Mouse (Mus musculus) thymus, adult 2 months (tissue): ENCODE data around the gene Racgap1. TPM values are rescaled to one million over a fixed set of nuclear protein-coding genes. Genes with fewer than 3 reads are reported as not detected.

Experiments used
- DNase-seq: peaks from one replicate; pipeline ENCODE4 v3.0.0; 2021
- H3K27ac ChIP-seq: fragments of 200-500 bp; 2 replicates; pipeline ENCODE4 v1.5.1; 2012; ENCODE audit warnings: low read length, control low read depth; ENCODE audit not compliant: control insufficient read depth, insufficient read depth
- H3K27me3 ChIP-seq: fragments of 200-500 bp; 2 replicates; pipeline ENCODE4 v1.6.1; 2012; ENCODE audit warnings: mild to moderate bottlenecking, low read length, moderate library complexity, mixed read lengths; ENCODE audit not compliant: control insufficient read depth, insufficient read depth
- H3K36me3 ChIP-seq: fragments of 200-500 bp; 2 replicates; pipeline ENCODE4 v1.6.1; 2012; ENCODE audit warnings: mild to moderate bottlenecking, low read length, moderate library complexity; ENCODE audit not compliant: control insufficient read depth, insufficient read depth
- H3K4me1 ChIP-seq: fragments of 200-500 bp; replicated peaks from 2 replicates; pipeline ENCODE4 v1.6.1; 2012; ENCODE audit warnings: low read length; ENCODE audit not compliant: control insufficient read depth, insufficient read depth
- H3K4me3 ChIP-seq: fragments of 200-500 bp; 2 replicates; pipeline ENCODE4 v1.5.1; 2012; ENCODE audit warnings: mild to moderate bottlenecking, low read length, control low read depth, moderate library complexity; ENCODE audit not compliant: control insufficient read depth, insufficient read depth
- CTCF ChIP-seq: fragments of 200-500 bp; IDR thresholded peaks from 2 replicates; pipeline ENCODE4 v1.5.1; 2012; ENCODE audit warnings: mild to moderate bottlenecking, control low read depth, low read length, moderate library complexity, borderline replicate concordance; ENCODE audit not compliant: control insufficient read depth, poor library complexity, insufficient read depth; ENCODE audit errors: extremely low read depth
- POLR2A ChIP-seq: fragments of 200-500 bp; IDR thresholded peaks from 2 replicates; pipeline ENCODE4 v1.6.1; 2012; ENCODE audit warnings: mild to moderate bottlenecking, low read length, control low read depth, moderate library complexity; ENCODE audit not compliant: control insufficient read depth, poor library complexity, insufficient read depth; ENCODE audit errors: extremely low read depth
- WGBS: fragments of 180-500 bp; shearing (Covaris S2); methylation state at CpG from one replicate; pipeline ENCODE4 v1.1.7; 2018; 5-methylcytosine and 5-hydroxymethylcytosine counted together
- polyA plus RNA-seq: library from polyadenylated mRNA; depleted of rRNA; stranded (reverse); fragments of >200 nt; gene quantifications from 2 replicates; pipeline ENCODE4 v1.2.3, GENCODE M21; 2012

The Racgap1 gene
- polyA plus RNA-seq, 1 experiment = 80.2 TPM

- 70% methylated on average over 8 of the region's 8 CpGs for WGBS
- TF ChIP-seq POLR2A = no peak
- no peak for TF ChIP-seq CTCF
- H3K36me3 ChIP-seq = no peaks in the 10 kb centered on the region
- no peaks in the 10 kb centered on the region; the same call in 1 of the 2 replicates for H3K27me3 ChIP-seq
- no peak for DNase-seq
- H3K4me3 ChIP-seq = no peak overlapping the region
- no peak overlapping the region for H3K27ac ChIP-seq
- no peaks in the 10 kb centered on the region for H3K4me1 ChIP-seq
Observed at GRCm38 (mm10) chr15:99597596-99597995, 53.9 kb downstream of the Racgap1 start.

GRCm38 (mm10) chr15:99596841-99597240 lies 54.6 kb downstream of the Racgap1 start:
- no peak overlapping the region for H3K27ac ChIP-seq
- no peak for DNase-seq
- H3K4me1 ChIP-seq = no peaks in the 10 kb centered on the region
- 65% methylated on average over 7 of the region's 7 CpGs for WGBS
- H3K36me3 ChIP-seq = no peaks in the 10 kb centered on the region
- no peak overlapping the region for H3K4me3 ChIP-seq
- no peaks in the 10 kb centered on the region; the same call in 1 of the 2 replicates for H3K27me3 ChIP-seq
- no peak for TF ChIP-seq POLR2A

- Histone ChIP-seq H3K27ac (no peak overlapping the region), H3K36me3 (no peaks in the 10 kb centered on the region), H3K4me3 (no peak overlapping the region), H3K27me3 (peaks cover 5% of the 10 kb centered on the region), H3K4me1 (no peaks in the 10 kb centered on the region)
- under 1% methylated on average over 7 of the region's 7 CpGs for WGBS
- DNase-seq = peak; percentile 65
- TF ChIP-seq CTCF = peak; percentile 97
- no peak for TF ChIP-seq POLR2A
Observed at GRCm38 (mm10) chr15:99596056-99596687, 55.3 kb downstream of the Racgap1 start.

GRCm38 (mm10) chr15:99594951-99595350 lies 56.5 kb downstream of the Racgap1 start:
- Histone ChIP-seq H3K4me1 (no peaks in the 10 kb centered on the region), H3K27me3 (peaks cover 14% of the 10 kb centered on the region), H3K36me3 (no peaks in the 10 kb centered on the region), H3K4me3 (no peak overlapping the region), H3K27ac (no peak overlapping the region)
- DNase-seq = no peak
- 86% methylated on average over 10 of the region's 10 CpGs for WGBS
- TF ChIP-seq POLR2A = no peak
- no peak for TF ChIP-seq CTCF

- Histone ChIP-seq H3K27me3 (peaks cover 25% of the 10 kb centered on the region), H3K36me3 (no peaks in the 10 kb centered on the region)
Observed at GRCm38 (mm10) chr15:99592877-99593276, 58.6 kb downstream of the Racgap1 start.

GRCm38 (mm10) chr15:99592177-99592576 lies 59.3 kb downstream of the Racgap1 start:
- H3K36me3 ChIP-seq = no peaks in the 10 kb centered on the region
- peaks cover 25% of the 10 kb centered on the region for H3K27me3 ChIP-seq
- H3K4me1 ChIP-seq = no peaks in the 10 kb centered on the region
- no peak overlapping the region for H3K4me3 ChIP-seq
- TF ChIP-seq CTCF (no peak), POLR2A (no peak)
- 81% methylated on average over 8 of the region's 8 CpGs for WGBS
- H3K27ac ChIP-seq = no peak overlapping the region
- no peak for DNase-seq

More at GRCm38 (mm10) chr15:99592877-99593276, 58.6 kb downstream of the Racgap1 start:
- WGBS = 77% methylated on average over 5 of the region's 5 CpGs
- Histone ChIP-seq H3K4me3 (no peak overlapping the region), H3K27ac (no peak overlapping the region), H3K4me1 (no peaks in the 10 kb centered on the region)
- no peak for DNase-seq
- TF ChIP-seq CTCF (no peak), POLR2A (no peak)
